Mouse (Mus musculus): ENCODE measurements around the gene Pmis2. TPM values are rescaled to one million over a fixed set of nuclear protein-coding genes. Genes with fewer than 3 reads are reported as not detected.

Pmis2 gene
- total RNA-seq, 1 experiment: 0.36 TPM

- Histone ChIP-seq H3K27ac (ENCODE audit: insufficient read depth, low read depth, low read length, poor library complexity, severe bottlenecking) (no peak overlapping the region), H3K4me1 (ENCODE audit: control insufficient read depth in 2 of 2, insufficient read depth in 2 of 2, low read length in 2 of 2, poor library complexity in 1 of 2) (peaks cover 0 to 5% of the 10 kb centered on the region in 2 experiments; a peak in 1 of 4 replicates), H3K36me3 (ENCODE audit: control insufficient read depth, insufficient read depth, low read length, poor library complexity, severe bottlenecking) (no peaks in the 10 kb centered on the region), H3K4me3 (ENCODE audit: insufficient read depth in 1 of 2, low read depth in 1 of 2, low read length in 2 of 2, poor library complexity in 1 of 2, severe bottlenecking in 1 of 2) (no peak overlapping the region), H3K9ac (ENCODE audit: insufficient read depth, low read depth, low read length, poor library complexity, severe bottlenecking) (no peak overlapping the region), H3K9me3 (ENCODE audit: control insufficient read depth, insufficient read depth, low read depth, low read length) (no peaks in the 10 kb centered on the region)
- no peak for DNase-seq (ENCODE audit: low read depth, low spot score)
- in situ Hi-C loops (cut with MboI; ENCODE audit: low sequenced_read_pairs in 2 of 2, unreplicated experiment in 2 of 2): no loop called here
- TF ChIP-seq ZNF384 (IDR thresholded peaks at IDR 0.05; ENCODE audit: low read depth, low read length): no peak
- no peak for TF ChIP-seq ZC3H11A (IDR thresholded peaks at IDR 0.05; ENCODE audit: borderline replicate concordance, low read depth, low read length)
- TF ChIP-seq CHD2 (IDR thresholded peaks at IDR 0.05; ENCODE audit: low read depth, low read length): no peak
- TF ChIP-seq HCFC1 (IDR thresholded peaks at IDR 0.05; ENCODE audit: borderline replicate concordance, insufficient read depth, low read length): no peak
- TF ChIP-seq MAFK (IDR thresholded peaks at IDR 0.05; ENCODE audit: insufficient read depth, low read depth, low read length): no peak
These were observed 26.7 kb upstream of the Pmis2 start for GRCm38 (mm10) chr7:30698101-30698500.

GRCm38 (mm10) chr7:30688325-30688724, 16.9 kb upstream of the Pmis2 start:
- DNase-seq (ENCODE audit: low read depth, low spot score): no peak
- in situ Hi-C loops (cut with MboI; ENCODE audit: low sequenced_read_pairs in 2 of 2, unreplicated experiment in 2 of 2): no loop called here
- Histone ChIP-seq H3K9me3 (ENCODE audit: control insufficient read depth, insufficient read depth, low read depth, low read length) (no peaks in the 10 kb centered on the region), H3K9ac (ENCODE audit: insufficient read depth, low read depth, low read length, poor library complexity, severe bottlenecking) (no peak overlapping the region), H3K36me3 (ENCODE audit: control insufficient read depth, insufficient read depth, low read length, poor library complexity, severe bottlenecking) (no peaks in the 10 kb centered on the region), H3K4me1 (ENCODE audit: control insufficient read depth in 2 of 2, insufficient read depth in 2 of 2, low read length in 2 of 2, poor library complexity in 1 of 2) (no peaks in the 10 kb centered on the region), H3K27ac (ENCODE audit: insufficient read depth, low read depth, low read length, poor library complexity, severe bottlenecking) (no peak overlapping the region), H3K4me3 (ENCODE audit: insufficient read depth in 1 of 2, low read depth in 1 of 2, low read length in 2 of 2, poor library complexity in 1 of 2, severe bottlenecking in 1 of 2) (no peak overlapping the region)
- TF ChIP-seq ZC3H11A (IDR thresholded peaks at IDR 0.05; ENCODE audit: borderline replicate concordance, low read depth, low read length) (no peak), ZNF384 (IDR thresholded peaks at IDR 0.05; ENCODE audit: low read depth, low read length) (no peak), HCFC1 (IDR thresholded peaks at IDR 0.05; ENCODE audit: borderline replicate concordance, insufficient read depth, low read length) (no peak), MAFK (IDR thresholded peaks at IDR 0.05; ENCODE audit: insufficient read depth, low read depth, low read length) (no peak), CHD2 (IDR thresholded peaks at IDR 0.05; ENCODE audit: low read depth, low read length) (no peak)

GRCm38 (mm10) chr7:30683425-30683824, 12.0 kb upstream of the Pmis2 start:
- Histone ChIP-seq H3K4me1 (ENCODE audit: control insufficient read depth in 2 of 2, insufficient read depth in 2 of 2, low read length in 2 of 2, poor library complexity in 1 of 2) (no peaks in the 10 kb centered on the region), H3K9me3 (ENCODE audit: control insufficient read depth, insufficient read depth, low read depth, low read length) (no peaks in the 10 kb centered on the region), H3K27ac (ENCODE audit: insufficient read depth, low read depth, low read length, poor library complexity, severe bottlenecking) (no peak overlapping the region), H3K9ac (ENCODE audit: insufficient read depth, low read depth, low read length, poor library complexity, severe bottlenecking) (no peak overlapping the region), H3K4me3 (ENCODE audit: insufficient read depth in 1 of 2, low read depth in 1 of 2, low read length in 2 of 2, poor library complexity in 1 of 2, severe bottlenecking in 1 of 2) (no peak overlapping the region), H3K36me3 (ENCODE audit: control insufficient read depth, insufficient read depth, low read length, poor library complexity, severe bottlenecking) (no peaks in the 10 kb centered on the region)
- no peak for TF ChIP-seq ZNF384 (IDR thresholded peaks at IDR 0.05; ENCODE audit: low read depth, low read length)
- no peak for DNase-seq (ENCODE audit: low read depth, low spot score)
- in situ Hi-C loops (cut with MboI; ENCODE audit: low sequenced_read_pairs in 2 of 2, unreplicated experiment in 2 of 2): no loop called here

GRCm38 (mm10) chr7:30681897-30682296, 10.5 kb upstream of the Pmis2 start:
- Histone ChIP-seq H3K4me1 (ENCODE audit: control insufficient read depth in 2 of 2, insufficient read depth in 2 of 2, low read length in 2 of 2, poor library complexity in 1 of 2) (no peaks in the 10 kb centered on the region), H3K4me3 (ENCODE audit: insufficient read depth in 1 of 2, low read depth in 1 of 2, low read length in 2 of 2, poor library complexity in 1 of 2, severe bottlenecking in 1 of 2) (no peak overlapping the region), H3K27ac (ENCODE audit: insufficient read depth, low read depth, low read length, poor library complexity, severe bottlenecking) (no peak overlapping the region), H3K36me3 (ENCODE audit: control insufficient read depth, insufficient read depth, low read length, poor library complexity, severe bottlenecking) (no peaks in the 10 kb centered on the region), H3K9ac (ENCODE audit: insufficient read depth, low read depth, low read length, poor library complexity, severe bottlenecking) (no peak overlapping the region), H3K9me3 (ENCODE audit: control insufficient read depth, insufficient read depth, low read depth, low read length) (no peaks in the 10 kb centered on the region)
- in situ Hi-C loops (cut with MboI; ENCODE audit: low sequenced_read_pairs in 2 of 2, unreplicated experiment in 2 of 2): no loop called here
- TF ChIP-seq ZC3H11A (IDR thresholded peaks at IDR 0.05; ENCODE audit: borderline replicate concordance, low read depth, low read length): no peak
- TF ChIP-seq CHD2 (IDR thresholded peaks at IDR 0.05; ENCODE audit: low read depth, low read length): no peak
- TF ChIP-seq HCFC1 (IDR thresholded peaks at IDR 0.05; ENCODE audit: borderline replicate concordance, insufficient read depth, low read length): no peak
- no peak for TF ChIP-seq MAFK (IDR thresholded peaks at IDR 0.05; ENCODE audit: insufficient read depth, low read depth, low read length)
- no peak for TF ChIP-seq ZNF384 (IDR thresholded peaks at IDR 0.05; ENCODE audit: low read depth, low read length)
- no peak for DNase-seq (ENCODE audit: low read depth, low spot score)

GRCm38 (mm10) chr7:30678263-30678975, 7.0 kb upstream of the Pmis2 start:
- DNase-seq (ENCODE audit: low read depth, low spot score): no peak
- H3K4me3 ChIP-seq (ENCODE audit: insufficient read depth in 1 of 2, low read depth in 1 of 2, low read length in 2 of 2, poor library complexity in 1 of 2, severe bottlenecking in 1 of 2): no peak overlapping the region
- no peak overlapping the region for H3K27ac ChIP-seq (ENCODE audit: insufficient read depth, low read depth, low read length, poor library complexity, severe bottlenecking)
- TF ChIP-seq ZC3H11A (IDR thresholded peaks at IDR 0.05; ENCODE audit: borderline replicate concordance, low read depth, low read length) (no peak), HCFC1 (IDR thresholded peaks at IDR 0.05; ENCODE audit: borderline replicate concordance, insufficient read depth, low read length) (no peak), MAFK (IDR thresholded peaks at IDR 0.05; ENCODE audit: insufficient read depth, low read depth, low read length) (no peak), CHD2 (IDR thresholded peaks at IDR 0.05; ENCODE audit: low read depth, low read length) (no peak), ZNF384 (IDR thresholded peaks at IDR 0.05; ENCODE audit: low read depth, low read length) (no peak)
- no peaks in the 10 kb centered on the region for H3K36me3 ChIP-seq (ENCODE audit: control insufficient read depth, insufficient read depth, low read length, poor library complexity, severe bottlenecking)
- H3K9me3 ChIP-seq (ENCODE audit: control insufficient read depth, insufficient read depth, low read depth, low read length): no peaks in the 10 kb centered on the region
- no peak overlapping the region for H3K9ac ChIP-seq (ENCODE audit: insufficient read depth, low read depth, low read length, poor library complexity, severe bottlenecking)
- in situ Hi-C loops (cut with MboI; ENCODE audit: low sequenced_read_pairs in 2 of 2, unreplicated experiment in 2 of 2): no loop called here
- no peaks in the 10 kb centered on the region for H3K4me1 ChIP-seq (ENCODE audit: control insufficient read depth in 2 of 2, insufficient read depth in 2 of 2, low read length in 2 of 2, poor library complexity in 1 of 2)
